Mouse (Mus musculus) forebrain, embryonic 11.5 days (tissue): ENCODE measurements around the gene Cftr. TPM values are rescaled to one million over a fixed set of nuclear protein-coding genes. Genes with fewer than 3 reads are reported as not detected.

Experiments
- ATAC-seq: fragments of 200-750 bp; cut with Nextera tagmentation; replicated peaks from 2 replicates; pipeline ENCODE4 v1.8.0; 2017; ENCODE audit warnings: moderate TSS enrichment; ENCODE audit not compliant: low FRiP score
- DNase-seq: peaks from one replicate; pipeline ENCODE4 v3.0.0-alpha.2; 2017; ENCODE audit warnings: low spot score
- H3K27ac ChIP-seq: fragments of 300-500 bp; sonication (generic); 2 replicates; pipeline ENCODE4 v1.5.1; 2014; ENCODE audit warnings: low read depth, low read length
- H3K27me3 ChIP-seq: fragments of 300-500 bp; sonication (generic); 2 replicates; pipeline ENCODE4 v1.6.1; 2014; ENCODE audit warnings: mild to moderate bottlenecking, low read length, mixed read lengths; ENCODE audit not compliant: control insufficient read depth, insufficient read depth
- H3K36me3 ChIP-seq: fragments of 300-500 bp; sonication (generic); 2 replicates; pipeline ENCODE4 v1.6.1; 2014; ENCODE audit warnings: mild to moderate bottlenecking, low read length, moderate library complexity, mixed read lengths; ENCODE audit not compliant: control insufficient read depth, insufficient read depth
- H3K4me1 ChIP-seq: fragments of 300-500 bp; sonication (generic); replicated peaks from 2 replicates; pipeline ENCODE4 v1.6.1; 2014; ENCODE audit warnings: low read length, mixed read lengths; ENCODE audit not compliant: control insufficient read depth, insufficient read depth
- H3K4me2 ChIP-seq: fragments of 300-500 bp; sonication (generic); 2 replicates; pipeline ENCODE4 v1.6.1; 2014; ENCODE audit warnings: low read depth, mild to moderate bottlenecking, low read length, moderate library complexity, mixed read lengths; ENCODE audit not compliant: severe bottlenecking
- H3K4me3 ChIP-seq: fragments of 300-500 bp; sonication (generic); 2 replicates; pipeline ENCODE4 v1.5.1; 2014; ENCODE audit warnings: low read depth, low read length
- H3K9ac ChIP-seq: fragments of 300-500 bp; sonication (generic); 2 replicates; pipeline ENCODE4 v1.6.1; 2014; ENCODE audit warnings: low read length
- H3K9me3 ChIP-seq: fragments of 300-500 bp; sonication (generic); 2 replicates; pipeline ENCODE4 v1.6.1; 2016; ENCODE audit warnings: low read length, mixed read lengths; ENCODE audit not compliant: control insufficient read depth
- WGBS: fragments of 180-500 bp; shearing (Covaris S2); extraction: QIAGEN DNeasy Blood & Tissue Kit; methylation state at CpG from one replicate; pipeline ENCODE4 v1.1.7; 2014; 5-methylcytosine and 5-hydroxymethylcytosine counted together
- polyA plus RNA-seq: library from polyadenylated mRNA; unstranded; fragments of >200 nt; fragmentation: Nextera tagmentation; extraction: Ambion mirVana; gene quantifications from 2 replicates; pipeline ENCODE4 v1.2.1, GENCODE M21; 2014

Cftr gene
- polyA plus RNA-seq, 1 experiment from 2014 or later = not detected

DNA sequence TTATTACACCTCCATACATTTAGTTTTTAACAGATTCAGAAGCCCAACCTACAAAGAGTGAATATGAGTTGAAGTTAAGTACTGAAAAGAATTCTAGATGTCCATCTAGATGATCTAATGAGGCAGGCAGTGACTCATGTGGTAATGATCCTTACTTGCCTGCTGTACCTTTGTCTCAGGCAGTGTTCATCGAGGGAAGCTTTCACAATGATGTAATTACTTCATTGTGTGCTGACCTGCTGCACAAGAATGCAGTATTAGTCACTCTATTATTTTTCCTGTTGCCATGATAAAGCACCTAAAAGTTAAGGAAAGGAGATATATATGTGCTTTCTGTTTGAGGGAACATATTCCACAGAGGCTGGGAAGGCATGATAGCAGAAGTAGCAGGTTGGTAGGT, 100.5 kb downstream of the Cftr start:
- Histone ChIP-seq H3K27ac (no peak overlapping the region), H3K4me2 (no peak overlapping the region), H3K27me3 (no peaks in the 10 kb centered on the region), H3K36me3 (no peaks in the 10 kb centered on the region), H3K9ac (no peak overlapping the region), H3K4me3 (no peak overlapping the region), H3K4me1 (no peaks in the 10 kb centered on the region), H3K9me3 (no peaks in the 10 kb centered on the region)
- no peak for DNase-seq
- ATAC-seq = no peak
- WGBS = 2% methylated on average over 1 of the region's 1 CpGs

DNA sequence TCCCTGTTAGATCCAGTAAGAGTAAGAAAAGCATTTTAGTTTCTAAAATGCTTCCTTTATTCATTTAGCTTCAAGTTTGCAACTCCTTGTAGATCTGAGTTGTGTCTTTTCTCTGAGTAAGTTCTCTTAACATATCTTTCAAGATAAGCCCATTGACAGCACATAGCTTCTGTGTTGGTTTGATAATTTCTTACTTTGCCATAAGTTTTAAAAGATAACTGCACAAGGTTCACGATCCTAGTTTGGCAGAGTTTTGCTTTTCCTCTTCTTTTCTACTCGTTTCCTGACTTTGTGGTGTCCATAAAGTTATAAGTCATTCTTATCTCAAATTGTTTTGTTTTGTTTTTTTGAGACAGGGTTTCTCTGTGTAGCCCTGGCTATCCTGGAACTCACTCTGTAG, 130.3 kb downstream of the Cftr start:
- H3K36me3 ChIP-seq = no peaks in the 10 kb centered on the region
- H3K4me2 ChIP-seq = no peak overlapping the region
- 87% methylated on average over 2 of the region's 2 CpGs for WGBS
- DNase-seq (no peak), ATAC-seq (no peak)
- no peak overlapping the region for H3K27ac ChIP-seq
- no peaks in the 10 kb centered on the region for H3K4me1 ChIP-seq
- no peak overlapping the region for H3K4me3 ChIP-seq
- H3K27me3 ChIP-seq = no peaks in the 10 kb centered on the region
- no peak overlapping the region for H3K9ac ChIP-seq
- no peaks in the 10 kb centered on the region for H3K9me3 ChIP-seq

DNA sequence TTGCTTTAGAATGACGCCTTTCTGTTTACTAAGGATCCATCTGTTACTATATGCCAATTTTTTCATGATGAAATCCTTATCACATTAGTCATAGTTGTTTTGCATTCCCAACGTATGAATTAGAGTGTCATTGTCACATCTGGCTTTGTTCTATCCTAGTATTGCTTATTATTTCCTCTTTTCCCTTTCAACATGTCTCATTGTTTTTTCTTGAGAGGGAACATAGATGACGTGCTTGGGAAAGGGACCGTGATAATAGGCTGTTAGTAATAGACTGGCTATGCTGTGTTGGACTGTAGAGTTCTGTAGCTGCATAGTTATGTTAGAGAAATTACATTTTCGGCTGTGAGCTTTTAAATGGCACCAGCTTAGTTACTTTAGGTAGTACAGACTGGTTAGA, 131.6 kb downstream of the Cftr start:
- 79% methylated on average over 5 of the region's 5 CpGs for WGBS

DNA sequence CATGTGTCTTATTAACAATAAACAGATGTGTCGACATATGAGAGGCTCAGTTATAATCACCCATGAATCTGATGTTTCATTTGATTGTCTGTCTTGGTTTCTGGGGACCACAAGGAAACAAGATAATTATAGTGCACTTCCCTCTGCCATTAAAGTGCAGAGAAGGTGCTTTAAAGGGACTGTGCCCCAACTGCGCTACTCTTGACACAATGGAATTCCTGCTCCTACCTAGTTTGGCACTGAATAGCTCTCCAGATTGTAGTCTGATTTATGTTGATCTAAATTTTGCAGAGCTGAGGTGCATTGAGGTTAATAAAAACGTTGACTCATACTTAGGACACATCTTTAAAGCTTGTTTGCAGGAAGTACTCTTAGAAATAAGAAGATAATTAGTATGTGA, 132.7 kb downstream of the Cftr start:
- WGBS = 62% methylated on average over 3 of the region's 3 CpGs
- no peaks in the 10 kb centered on the region for H3K36me3 ChIP-seq

More for the DNA sequence above, 131.6 kb downstream of the Cftr start:
- no peaks in the 10 kb centered on the region for H3K36me3 ChIP-seq
- no peak overlapping the region for H3K27ac ChIP-seq
- DNase-seq (no peak), ATAC-seq (no peak)
- H3K4me1 ChIP-seq = no peaks in the 10 kb centered on the region
- no peaks in the 10 kb centered on the region for H3K9me3 ChIP-seq
- H3K27me3 ChIP-seq = no peaks in the 10 kb centered on the region
- H3K4me2 ChIP-seq = no peak overlapping the region
- no peak overlapping the region for H3K4me3 ChIP-seq
- no peak overlapping the region for H3K9ac ChIP-seq

DNA sequence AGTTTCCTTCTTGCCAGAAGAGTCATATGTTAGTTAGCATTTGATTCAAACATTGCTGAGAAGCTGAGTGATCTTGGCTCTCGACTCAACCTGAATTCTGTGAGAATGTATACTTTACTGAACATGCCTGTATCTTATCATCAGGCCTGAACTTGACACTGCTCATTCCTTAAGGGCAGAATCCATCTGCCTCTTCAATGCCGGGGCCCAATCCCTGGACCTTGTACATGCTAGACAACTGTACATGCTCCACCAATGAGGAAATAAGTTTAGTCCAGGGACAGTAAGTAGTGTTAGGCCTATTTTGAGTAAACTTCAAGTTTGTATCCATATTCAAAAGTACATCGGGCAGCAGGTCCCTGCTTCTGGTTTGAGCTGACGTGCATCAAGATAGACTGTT, 134.6 kb downstream of the Cftr start:
- WGBS = 93% methylated on average over 4 of the region's 4 CpGs
- no peaks in the 10 kb centered on the region for H3K27me3 ChIP-seq
- no peaks in the 10 kb centered on the region for H3K4me1 ChIP-seq
- H3K27ac ChIP-seq = no peak overlapping the region
- ATAC-seq (no peak), DNase-seq (no peak)
- H3K36me3 ChIP-seq = no peaks in the 10 kb centered on the region
- no peaks in the 10 kb centered on the region for H3K9me3 ChIP-seq
- no peak overlapping the region for H3K4me2 ChIP-seq
- H3K4me3 ChIP-seq = no peak overlapping the region
- no peak overlapping the region for H3K9ac ChIP-seq

More for the DNA sequence above, 132.7 kb downstream of the Cftr start:
- DNase-seq = no peak
- H3K27me3 ChIP-seq = no peaks in the 10 kb centered on the region
- no peak overlapping the region for H3K4me2 ChIP-seq
- no peaks in the 10 kb centered on the region for H3K4me1 ChIP-seq
- H3K4me3 ChIP-seq = no peak overlapping the region
- ATAC-seq = no peak
- H3K9ac ChIP-seq = no peak overlapping the region
- no peaks in the 10 kb centered on the region for H3K9me3 ChIP-seq
- no peak overlapping the region for H3K27ac ChIP-seq

DNA sequence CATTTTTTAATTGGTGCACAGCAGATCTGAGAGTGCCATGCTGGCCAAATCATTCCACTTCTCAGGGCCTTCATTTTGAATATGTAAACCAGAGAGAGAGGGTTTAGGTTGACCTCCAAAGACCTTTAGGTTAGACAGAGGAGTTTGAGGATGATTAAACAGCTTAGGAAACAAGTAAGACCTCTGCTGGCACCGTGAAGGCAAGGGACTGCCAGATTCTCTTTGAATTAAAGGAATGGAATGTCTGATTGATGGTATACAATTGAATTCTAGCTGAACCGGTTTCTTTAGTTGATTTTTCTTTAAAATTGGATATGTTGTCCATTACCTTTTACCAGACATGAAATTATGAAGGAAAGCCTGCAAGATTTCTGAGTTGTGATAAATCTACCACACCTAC, 140.5 kb downstream of the Cftr start:
- Histone ChIP-seq H3K9me3 (no peaks in the 10 kb centered on the region), H3K4me1 (no peaks in the 10 kb centered on the region), H3K27ac (no peak overlapping the region), H3K9ac (no peak overlapping the region), H3K4me2 (no peak overlapping the region), H3K27me3 (no peaks in the 10 kb centered on the region), H3K4me3 (no peak overlapping the region), H3K36me3 (no peaks in the 10 kb centered on the region)
- DNase-seq (no peak), ATAC-seq (no peak)
- WGBS = 18% methylated on average over 2 of the region's 2 CpGs

DNA sequence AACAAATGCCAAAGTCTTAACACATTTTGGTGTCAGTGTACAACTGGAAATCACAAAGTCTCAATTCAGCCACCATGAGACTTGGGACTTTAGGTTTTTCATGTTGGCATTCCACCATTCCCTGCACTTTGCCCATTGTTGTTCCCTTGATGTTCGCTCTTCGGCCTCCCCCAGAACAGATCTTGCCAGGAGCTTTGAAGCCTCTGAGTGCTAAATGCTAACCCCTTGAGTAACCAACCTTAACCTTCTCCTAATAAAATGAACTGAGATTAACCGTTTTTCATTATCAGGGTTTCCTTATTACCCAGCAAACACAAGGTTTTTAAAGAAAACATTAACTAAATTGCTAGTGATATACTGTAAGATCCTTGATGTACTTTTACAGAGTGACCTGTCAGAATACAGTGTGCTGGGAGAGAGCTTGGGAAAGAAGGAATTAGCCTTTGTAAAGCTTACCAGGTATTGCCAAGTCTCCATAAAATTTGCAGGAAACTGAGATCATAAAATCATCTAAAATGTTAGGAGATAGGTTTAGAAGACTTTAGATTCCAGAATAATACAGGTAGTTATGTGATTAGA, 144.0 kb downstream of the Cftr start:
- DNase-seq (no peak), ATAC-seq (no peak)
- no peak overlapping the region for H3K9ac ChIP-seq
- no peaks in the 10 kb centered on the region for H3K9me3 ChIP-seq
- no peak overlapping the region for H3K4me2 ChIP-seq
- no peak overlapping the region for H3K4me3 ChIP-seq
- H3K27me3 ChIP-seq = no peaks in the 10 kb centered on the region
- no peaks in the 10 kb centered on the region for H3K4me1 ChIP-seq
- 86% methylated on average over 3 of the region's 3 CpGs for WGBS
- no peaks in the 10 kb centered on the region for H3K36me3 ChIP-seq
- H3K27ac ChIP-seq = no peak overlapping the region

DNA sequence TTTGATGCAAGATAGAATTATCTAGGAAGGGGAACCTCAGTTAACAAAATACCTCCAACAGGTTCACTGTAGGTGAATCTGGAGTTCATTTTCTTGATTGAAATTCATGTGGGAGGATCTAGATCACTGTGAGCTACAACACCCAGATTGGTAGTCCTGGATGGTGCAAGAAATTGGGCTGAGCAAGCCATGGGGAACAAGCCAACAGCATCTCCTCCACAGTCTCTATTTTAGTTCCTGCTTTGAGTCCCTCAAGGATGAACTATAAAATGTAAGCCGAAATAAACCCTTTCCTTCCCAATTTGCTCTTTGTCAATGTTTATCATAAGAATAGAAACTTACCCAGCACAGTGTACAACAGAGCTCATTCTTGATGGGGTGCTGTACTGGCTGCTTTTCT, 152.5 kb downstream of the Cftr start:
- Histone ChIP-seq H3K4me3 (no peak overlapping the region), H3K4me1 (no peaks in the 10 kb centered on the region), H3K9me3 (no peaks in the 10 kb centered on the region), H3K36me3 (no peaks in the 10 kb centered on the region), H3K9ac (no peak overlapping the region), H3K27me3 (no peaks in the 10 kb centered on the region), H3K4me2 (no peak overlapping the region), H3K27ac (no peak overlapping the region)
- ATAC-seq (no peak), DNase-seq (no peak)
- 88% methylated on average over 1 of the region's 1 CpGs for whole genome bisulfite sequencing

DNA sequence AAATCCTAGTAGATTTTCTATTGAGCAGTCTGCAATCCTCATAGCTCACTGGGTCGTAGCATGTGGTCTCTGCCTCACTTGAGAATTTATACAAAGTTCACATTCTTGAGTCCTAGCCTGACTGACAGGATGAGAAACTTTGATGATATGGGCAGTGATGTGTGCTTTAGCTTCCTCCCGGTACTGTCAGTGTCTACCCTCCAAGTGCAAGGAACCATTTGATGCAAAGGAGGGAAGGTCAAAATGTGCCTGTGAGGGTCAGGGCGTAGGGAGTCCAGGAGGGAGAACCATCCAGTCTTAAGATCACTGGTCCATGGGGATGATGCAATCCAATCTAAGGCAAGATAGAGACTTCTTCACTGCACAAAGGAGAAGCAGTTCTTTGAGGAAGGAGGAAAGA, 164.9 kb downstream of the Cftr start:
- no peak overlapping the region for H3K4me2 ChIP-seq
- no peaks in the 10 kb centered on the region for H3K27me3 ChIP-seq
- no peak for ATAC-seq
- no peaks in the 10 kb centered on the region for H3K9me3 ChIP-seq
- no peak overlapping the region for H3K9ac ChIP-seq
- H3K36me3 ChIP-seq = no peaks in the 10 kb centered on the region
- no peak overlapping the region for H3K27ac ChIP-seq
- H3K4me1 ChIP-seq = no peaks in the 10 kb centered on the region
- no peak for DNase-seq
- no peak overlapping the region for H3K4me3 ChIP-seq
- 84% methylated on average over 3 of the region's 3 CpGs for WGBS
